Mouse (Mus musculus) kidney, postnatal 0 days (tissue): Measurements from ENCODE around the gene Adamtsl5. TPM values are rescaled to one million over a fixed set of nuclear protein-coding genes. Genes with fewer than 3 reads are reported as not detected.

Experiments used
- ATAC-seq: fragments of 200-750 bp; cut with Nextera tagmentation; replicated peaks from 2 replicates; pipeline ENCODE4 v1.8.0; 2017; ENCODE audit warnings: low read depth, moderate number of reproducible peaks, moderate TSS enrichment, moderate library complexity; ENCODE audit not compliant: low FRiP score
- DNase-seq: peaks from one replicate; pipeline ENCODE4 v3.0.0-alpha.2; 2016; ENCODE audit warnings: low spot score
- H3K27ac ChIP-seq: fragments of 300-500 bp; sonication (generic); 2 replicates; pipeline ENCODE4 v1.5.1; 2014; ENCODE audit warnings: mild to moderate bottlenecking
- H3K27me3 ChIP-seq: fragments of 300-500 bp; sonication (generic); 2 replicates; pipeline ENCODE4 v1.6.1; 2014; ENCODE audit warnings: low read length, mixed read lengths; ENCODE audit not compliant: insufficient read depth
- H3K36me3 ChIP-seq: fragments of 300-500 bp; sonication (generic); 2 replicates; pipeline ENCODE4 v1.6.1; 2014; ENCODE audit warnings: low read length, mixed read lengths; ENCODE audit not compliant: insufficient read depth
- H3K4me1 ChIP-seq: fragments of 300-500 bp; sonication (generic); replicated peaks from 2 replicates; pipeline ENCODE4 v1.6.1; 2014; ENCODE audit warnings: antibody characterized with exemption, low read length, mixed read lengths; ENCODE audit not compliant: insufficient read depth
- H3K4me2 ChIP-seq: fragments of 300-500 bp; sonication (generic); 2 replicates; pipeline ENCODE4 v1.6.1; 2014; ENCODE audit warnings: mild to moderate bottlenecking, low read length, moderate library complexity, mixed read lengths
- H3K4me3 ChIP-seq: fragments of 300-500 bp; sonication (generic); replicated peaks from 2 replicates; pipeline ENCODE4 v1.5.1; 2014; ENCODE audit warnings: low read depth, low read length
- H3K9ac ChIP-seq: fragments of 300-500 bp; sonication (generic); 2 replicates; pipeline ENCODE4 v1.6.1; 2014; ENCODE audit warnings: low read depth, low read length
- H3K9me3 ChIP-seq: fragments of 300-500 bp; sonication (generic); replicated peaks from 2 replicates; pipeline ENCODE4 v1.6.1; 2016; ENCODE audit warnings: low read length, inconsistent platforms, mixed read lengths
- CTCF ChIP-seq: IDR thresholded peaks from 2 replicates; pipeline ENCODE4 v1.5.1; 2016; ENCODE audit warnings: antibody characterized with exemption, low read depth, mild to moderate bottlenecking, moderate library complexity
- WGBS: fragments of 180-500 bp; shearing (Covaris S2); extraction: QIAGEN DNeasy Blood & Tissue Kit; methylation state at CpG from one replicate; pipeline ENCODE4 v1.1.7; 2014; 5-methylcytosine and 5-hydroxymethylcytosine counted together
- polyA plus RNA-seq: library from polyadenylated mRNA; unstranded; fragments of >200 nt; fragmentation: Nextera tagmentation; extraction: Ambion mirVana; gene quantifications from 2 replicates; pipeline ENCODE4 v1.2.1, GENCODE M21; 2015

Gene Adamtsl5
- polyA plus RNA-seq, 1 experiment from 2014 or later: 3.0 TPM

GRCm38 (mm10) chr10:80301256-80302081, 46.7 kb downstream of the Adamtsl5 start:
- Histone ChIP-seq H3K9ac (no peak overlapping the region), H3K4me2 (no peak overlapping the region), H3K4me3 (no peak overlapping the region), H3K4me1 (peaks cover 3% of the 10 kb centered on the region; the same call in 1 of the 2 replicates), H3K9me3 (no peaks in the 10 kb centered on the region), H3K27ac (no peak overlapping the region), H3K36me3 (no peaks in the 10 kb centered on the region), H3K27me3 (peaks cover 43% of the 10 kb centered on the region)
- ATAC-seq: no peak
- no peak for TF ChIP-seq CTCF
- 80% methylated on average over 8 of the region's 10 CpGs for WGBS
- no peak for DNase-seq

GRCm38 (mm10) chr10:80300672-80301181, 47.5 kb downstream of the Adamtsl5 start:
- 26% methylated on average over 11 of the region's 11 CpGs for WGBS
- Histone ChIP-seq H3K4me1 (peaks cover 3% of the 10 kb centered on the region; the same call in 1 of the 2 replicates), H3K4me3 (no peak overlapping the region), H3K9me3 (no peaks in the 10 kb centered on the region), H3K27ac (no peak overlapping the region), H3K9ac (no peak overlapping the region), H3K36me3 (no peaks in the 10 kb centered on the region), H3K27me3 (peaks cover 43% of the 10 kb centered on the region), H3K4me2 (no peak overlapping the region)
- no peak for TF ChIP-seq CTCF
- ATAC-seq (no peak), DNase-seq (no peak)

GRCm38 (mm10) chr10:80299824-80300223, 48.4 kb downstream of the Adamtsl5 start:
- H3K4me2 ChIP-seq: no peak overlapping the region
- no peak for TF ChIP-seq CTCF
- no peak overlapping the region for H3K9ac ChIP-seq
- ATAC-seq (no peak), DNase-seq (no peak)
- H3K27me3 ChIP-seq: peaks cover 43% of the 10 kb centered on the region
- 48% methylated on average over 10 of the region's 10 CpGs for WGBS
- H3K27ac ChIP-seq: no peak overlapping the region
- peaks cover under 1% of the 10 kb centered on the region; the same call in 1 of the 2 replicates for H3K36me3 ChIP-seq
- H3K9me3 ChIP-seq: no peaks in the 10 kb centered on the region
- H3K4me3 ChIP-seq: no peak overlapping the region
- H3K4me1 ChIP-seq: peaks cover 3% of the 10 kb centered on the region; the same call in 1 of the 2 replicates

GRCm38 (mm10) chr10:80299301-80299700, 48.9 kb downstream of the Adamtsl5 start:
- no peak overlapping the region for H3K4me3 ChIP-seq
- peaks cover 3% of the 10 kb centered on the region; the same call in 1 of the 2 replicates for H3K4me1 ChIP-seq
- H3K36me3 ChIP-seq: peaks cover 5% of the 10 kb centered on the region; the same call in 1 of the 2 replicates
- no peak overlapping the region for H3K9ac ChIP-seq
- no peak for TF ChIP-seq CTCF
- DNase-seq (no peak), ATAC-seq (no peak)
- no peak overlapping the region for H3K27ac ChIP-seq
- peaks cover 43% of the 10 kb centered on the region for H3K27me3 ChIP-seq
- H3K4me2 ChIP-seq: no peak overlapping the region
- H3K9me3 ChIP-seq: no peaks in the 10 kb centered on the region
- WGBS: 11% methylated on average over 15 of the region's 15 CpGs

GRCm38 (mm10) chr10:80298571-80299281, 49.5 kb downstream of the Adamtsl5 start:
- H3K27me3 ChIP-seq: peaks cover 43% of the 10 kb centered on the region
- 3% methylated on average over 26 of the region's 26 CpGs for WGBS
- H3K4me3 ChIP-seq: no peak overlapping the region
- H3K36me3 ChIP-seq: peaks cover 11% of the 10 kb centered on the region; the same call in 1 of the 2 replicates
- ATAC-seq (0 out of 2 replicates have a peak, but pooled peaks have one; percentile 29), DNase-seq (peak; percentile 74)
- H3K4me1 ChIP-seq: peaks cover 3% of the 10 kb centered on the region; the same call in 1 of the 2 replicates
- H3K9ac ChIP-seq: no peak overlapping the region
- no peak overlapping the region for H3K4me2 ChIP-seq
- no peak overlapping the region for H3K27ac ChIP-seq
- no peaks in the 10 kb centered on the region for H3K9me3 ChIP-seq
- peak; percentile 21; the same call in 1 of the 2 replicates for TF ChIP-seq CTCF

- no peak overlapping the region for H3K4me3 ChIP-seq
- peaks cover 11% of the 10 kb centered on the region; the same call in 1 of the 2 replicates for H3K36me3 ChIP-seq
- no peak overlapping the region for H3K9ac ChIP-seq
- H3K4me2 ChIP-seq: no peak overlapping the region
- DNase-seq (no peak), ATAC-seq (no peak)
- peaks cover 2% of the 10 kb centered on the region; the same call in 1 of the 2 replicates for H3K4me1 ChIP-seq
- TF ChIP-seq CTCF: no peak
- H3K9me3 ChIP-seq: no peaks in the 10 kb centered on the region
- peaks cover 40% of the 10 kb centered on the region for H3K27me3 ChIP-seq
- WGBS: 72% methylated on average over 8 of the region's 8 CpGs
- no peak overlapping the region for H3K27ac ChIP-seq
These were observed 50.6 kb downstream of the Adamtsl5 start for GRCm38 (mm10) chr10:80297526-80298133.
